Mouse (Mus musculus): ENCODE results near the gene Kiss1. TPM values are rescaled to one million over a fixed set of nuclear protein-coding genes. Genes with fewer than 3 reads are reported as not detected.
A peak's percentile ranks its signal among the peaks of the same experiment; 100 is the strongest.

Kiss1 gene
- total and polyA plus RNA-seq, 3 experiments = not detected

- Histone ChIP-seq H3K4me1 (ENCODE audit: control insufficient read depth in 1 of 2, insufficient read depth in 2 of 2, low read length in 2 of 2) (peaks cover 0 to 13% of the 10 kb centered on the region in 2 experiments; a peak in 2 of 4 replicates), H3K27me3 (ENCODE audit: control insufficient read depth in 1 of 2, insufficient read depth in 2 of 2, low read length in 2 of 2) (peaks cover 0 to 1% of the 10 kb centered on the region in 2 experiments; a peak in 3 of 4 replicates), H3K9me3 (replicated peaks; ENCODE audit: insufficient read depth, low read length) (no peaks in the 10 kb centered on the region), H3K9ac (ENCODE audit: control insufficient read depth, low read depth, low read length, poor library complexity, severe bottlenecking) (no peak overlapping the region), H3K79me2 (ENCODE audit: control insufficient read depth, insufficient read depth, low read length, poor library complexity) (no peaks in the 10 kb centered on the region), H3K36me3 (ENCODE audit: control insufficient read depth in 1 of 2, insufficient read depth in 2 of 2, low read length in 2 of 2) (peaks cover 0 to 6% of the 10 kb centered on the region in 2 experiments; a peak in 2 of 4 replicates), H3K27ac (ENCODE audit: control insufficient read depth, low read depth, low read length) (no peak overlapping the region), H3K4me3 (ENCODE audit: control insufficient read depth in 1 of 2, insufficient read depth in 1 of 2, low read depth in 2 of 2, low read length in 2 of 2) (no peak overlapping the region)
- DNase-seq (ENCODE audit: low read depth, low spot score) = no peak
- TF ChIP-seq POLR2AphosphoS2 (IDR thresholded peaks at IDR 0.05; ENCODE audit: low read length) = no peak
- TF ChIP-seq SIN3A (IDR thresholded peaks at IDR 0.05; ENCODE audit: low read length) = no peak
- no peak for TF ChIP-seq GABPA (IDR thresholded peaks at IDR 0.05; ENCODE audit: low read depth, low read length)
- no peak for TF ChIP-seq MYC (IDR thresholded peaks at IDR 0.05; ENCODE audit: low read depth, low read length)
- no peak for TF ChIP-seq NRF1 (IDR thresholded peaks at IDR 0.05; ENCODE audit: insufficient read depth, low read depth, low read length, poor library complexity, severe bottlenecking)
- TF ChIP-seq MAX (IDR thresholded peaks at IDR 0.05; ENCODE audit: low read length) = no peak
- TF ChIP-seq MAFK (IDR thresholded peaks at IDR 0.05; ENCODE audit: borderline replicate concordance, low read depth, low read length) = no peak
- no peak for TF ChIP-seq MXI1 (IDR thresholded peaks at IDR 0.05; ENCODE audit: low read depth, low read length)
- TF ChIP-seq RCOR1 (IDR thresholded peaks at IDR 0.05; ENCODE audit: low read depth, low read length) = no peak
- no peak for TF ChIP-seq NELFE (IDR thresholded peaks at IDR 0.05; ENCODE audit: low read depth, low read length)
- TF ChIP-seq RAD21 (IDR thresholded peaks at IDR 0.05; ENCODE audit: low read depth, low read length) = peak; percentile 10; the same call in 1 of the 2 replicates
- peak in 1 of 3 experiments; percentile 6; a peak in 1 of 6 replicates for TF ChIP-seq CTCF (IDR thresholded peaks at IDR 0.05 in 2 of 3, conservative IDR thresholded peaks at IDR 0.05 in 1 of 3; ENCODE audit: control insufficient read depth in 1 of 3, insufficient read depth in 1 of 3, low read depth in 2 of 3, low read length in 3 of 3, poor library complexity in 1 of 3, severe bottlenecking in 1 of 3)
- TF ChIP-seq ZC3H11A (IDR thresholded peaks at IDR 0.05; ENCODE audit: low read depth, low read length) = no peak
- no peak for TF ChIP-seq GATA1 (IDR thresholded peaks at IDR 0.05; ENCODE audit: low read depth, low read length)
- no peak for TF ChIP-seq ZNF384 (IDR thresholded peaks at IDR 0.05; ENCODE audit: low read depth, low read length)
- no peak for TF ChIP-seq TCF12 (IDR thresholded peaks at IDR 0.05; ENCODE audit: low read depth, low read length)
- TF ChIP-seq MAZ (IDR thresholded peaks at IDR 0.05; ENCODE audit: low read depth, low read length) = no peak
- TF ChIP-seq SMC3 (IDR thresholded peaks at IDR 0.05; ENCODE audit: low read depth, low read length) = no peak
Measured at GRCm38 (mm10) chr1:133361006-133361405, 39.3 kb downstream of the Kiss1 start.

GRCm38 (mm10) chr1:133362103-133362502 lies 40.4 kb downstream of the Kiss1 start:
- Histone ChIP-seq H3K36me3 (ENCODE audit: control insufficient read depth in 1 of 2, insufficient read depth in 2 of 2, low read length in 2 of 2) (peaks cover 0 to 6% of the 10 kb centered on the region in 2 experiments; a peak in 2 of 4 replicates), H3K4me3 (ENCODE audit: control insufficient read depth in 1 of 2, insufficient read depth in 1 of 2, low read depth in 2 of 2, low read length in 2 of 2) (no peak overlapping the region), H3K9ac (ENCODE audit: control insufficient read depth, low read depth, low read length, poor library complexity, severe bottlenecking) (no peak overlapping the region), H3K9me3 (replicated peaks; ENCODE audit: insufficient read depth, low read length) (no peaks in the 10 kb centered on the region), H3K27ac (ENCODE audit: control insufficient read depth, low read depth, low read length) (no peak overlapping the region), H3K4me1 (ENCODE audit: control insufficient read depth in 1 of 2, insufficient read depth in 2 of 2, low read length in 2 of 2) (peaks cover 0 to 16% of the 10 kb centered on the region in 2 experiments; a peak in 2 of 4 replicates), H3K27me3 (ENCODE audit: control insufficient read depth in 1 of 2, insufficient read depth in 2 of 2, low read length in 2 of 2) (peaks cover 1 to 3% of the 10 kb centered on the region in 2 experiments; a peak in 3 of 4 replicates), H3K79me2 (ENCODE audit: control insufficient read depth, insufficient read depth, low read length, poor library complexity) (no peaks in the 10 kb centered on the region)
- no peak for TF ChIP-seq POLR2AphosphoS5 (IDR thresholded peaks at IDR 0.05; ENCODE audit: borderline replicate concordance, low read depth, low read length)
- TF ChIP-seq MAFK (IDR thresholded peaks at IDR 0.05; ENCODE audit: borderline replicate concordance, low read depth, low read length) = no peak
- TF ChIP-seq MAZ (IDR thresholded peaks at IDR 0.05; ENCODE audit: low read depth, low read length) = no peak
- TF ChIP-seq ZNF384 (IDR thresholded peaks at IDR 0.05; ENCODE audit: low read depth, low read length) = no peak
- no peak for DNase-seq (ENCODE audit: low read depth, low spot score)
